Mouse (Mus musculus) adrenal gland, adult 18-20 months (tissue): ENCODE results near the gene Adamtsl5. TPM values are rescaled to one million over a fixed set of nuclear protein-coding genes. Genes with fewer than 3 reads are reported as not detected.

Experiments
- DNase-seq, 2 experiments: peaks; one replicate each; pipeline ENCODE4 v3.0.0; 2021 to 2022; ENCODE audit warnings: low spot score in 2 of 2
- long read RNA-seq, 2 experiments: library from polyadenylated mRNA; stranded (forward); transcript quantifications; one replicate each; pipeline ENCODE4 v2.0.0; 2021
- total RNA-seq, 2 experiments: library from RNA; stranded (reverse); gene quantifications; 1 replicate in 1 of 2; 2 replicates in 1 of 2; pipeline ENCODE4 v1.2.3; 2021

Gene Adamtsl5
- 10 to 100 TPM in 1 of 2 experiments, 1 to 10 TPM in 1; 5.1 to 11.5 TPM for total RNA-seq
- long read RNA-seq, experiment 1, partial matches to known transcripts, result 0 of 10 reads
- long read RNA-seq, experiment 1, other reads (novel, unspliced or antisense), result 7 of 10 reads
- long read RNA-seq, experiment 2, partial matches to known transcripts, result 2 of 7 reads
- long read RNA-seq, experiment 2, other reads (novel, unspliced or antisense), result 5 of 7 reads

- peak; percentile 56 to 72 for DNase-seq
Measured at GRCm38 (mm10) chr10:80348244-80348781, at the start of gene Adamtsl5. Gene Adamtsl5 (minus strand): TSS chr10:80348412.

GRCm38 (mm10) chr10:80397524-80398173 is 49.4 kb upstream of the Adamtsl5 start:
- no peak for DNase-seq

- no peak for DNase-seq
Measured at GRCm38 (mm10) chr10:80396822-80397523, 48.8 kb upstream of the Adamtsl5 start.

DNA sequence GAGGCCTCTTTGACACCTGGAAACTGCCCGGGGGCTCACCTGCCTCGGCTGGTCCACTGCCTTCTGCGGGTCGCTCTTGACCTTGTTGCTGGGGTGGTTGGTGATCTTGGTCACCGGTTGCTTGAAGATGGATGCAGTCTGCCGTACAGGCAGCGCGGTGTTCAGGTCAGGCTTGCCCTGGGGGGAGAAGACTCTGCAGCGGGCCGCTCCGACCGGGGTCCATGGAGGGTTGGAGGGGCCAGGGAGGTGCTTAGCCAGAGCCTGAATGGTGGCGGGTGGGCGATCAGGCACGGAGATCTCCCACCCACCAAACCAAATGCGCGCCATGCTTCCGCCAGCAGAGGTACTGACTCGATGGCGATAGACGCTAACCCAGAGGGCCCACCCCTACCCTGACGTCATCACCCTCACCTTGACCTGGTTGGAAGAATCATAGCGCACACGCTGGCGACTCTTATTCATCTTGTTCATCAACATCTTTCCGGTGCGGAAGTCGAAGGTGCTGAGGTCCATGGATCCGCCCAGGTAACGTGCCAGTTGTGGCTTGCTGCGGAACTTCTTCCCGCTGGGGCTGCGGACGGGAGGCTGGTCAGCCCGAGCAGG is 46.9 kb upstream of the Adamtsl5 start:
- no peak for DNase-seq

- DNase-seq, result no peak
Measured at GRCm38 (mm10) chr10:80392687-80393086, 44.5 kb upstream of the Adamtsl5 start.

DNA sequence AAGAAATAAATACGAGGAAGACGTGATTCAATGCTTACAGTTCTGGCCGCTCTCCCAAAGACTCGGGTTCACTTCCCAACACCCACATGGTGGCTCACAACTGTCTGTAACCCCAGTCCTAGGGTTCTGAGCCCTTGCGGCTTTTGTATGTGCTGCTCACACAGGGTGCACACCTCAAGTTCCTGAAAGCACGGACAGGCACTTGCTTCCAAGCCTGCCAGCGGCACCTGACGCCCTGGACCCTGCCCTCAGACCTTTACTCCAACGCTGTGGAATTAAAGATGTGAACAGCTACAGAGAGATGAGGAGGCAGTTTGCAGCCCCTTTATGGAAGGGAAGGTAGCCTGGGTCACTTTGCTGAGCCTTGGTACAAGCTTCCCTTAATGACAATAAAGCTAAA is 42.5 kb upstream of the Adamtsl5 start:
- DNase-seq, result no peak

DNA sequence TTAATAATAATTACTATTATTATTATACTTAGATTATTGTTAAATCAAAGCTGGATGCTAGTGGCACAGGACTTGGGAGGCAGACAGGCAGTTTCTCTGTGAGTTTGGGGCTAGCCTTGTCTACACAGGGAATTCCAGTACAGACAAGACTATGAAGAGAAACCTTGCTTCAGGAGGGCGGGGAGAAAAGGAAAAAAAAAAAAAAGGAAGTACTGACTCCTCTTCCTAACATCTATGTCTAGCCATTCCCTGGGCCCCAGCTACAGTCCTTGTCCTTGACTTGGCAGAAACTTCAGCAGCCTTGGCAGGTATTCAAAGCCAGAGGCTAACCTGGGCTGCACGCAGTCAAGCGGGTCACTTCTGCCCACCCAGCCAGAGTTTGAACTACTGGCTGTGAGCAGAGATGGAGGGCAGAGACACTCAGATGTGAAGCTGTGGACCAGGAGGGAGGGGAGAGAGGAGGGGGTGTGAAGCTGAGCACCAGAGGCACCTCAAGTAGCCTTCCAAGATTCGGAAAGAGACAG is 41.0 kb upstream of the Adamtsl5 start:
- DNase-seq, result no peak

- DNase-seq, result no peak
Measured at GRCm38 (mm10) chr10:80388731-80389130, 40.5 kb upstream of the Adamtsl5 start.

GRCm38 (mm10) chr10:80387522-80387959 is 39.3 kb upstream of the Adamtsl5 start, which contains the start of gene Mex3d:
Gene Mex3d (minus strand): TSS chr10:80387659.
- DNase-seq, result peak; percentile 90 to 94

DNA sequence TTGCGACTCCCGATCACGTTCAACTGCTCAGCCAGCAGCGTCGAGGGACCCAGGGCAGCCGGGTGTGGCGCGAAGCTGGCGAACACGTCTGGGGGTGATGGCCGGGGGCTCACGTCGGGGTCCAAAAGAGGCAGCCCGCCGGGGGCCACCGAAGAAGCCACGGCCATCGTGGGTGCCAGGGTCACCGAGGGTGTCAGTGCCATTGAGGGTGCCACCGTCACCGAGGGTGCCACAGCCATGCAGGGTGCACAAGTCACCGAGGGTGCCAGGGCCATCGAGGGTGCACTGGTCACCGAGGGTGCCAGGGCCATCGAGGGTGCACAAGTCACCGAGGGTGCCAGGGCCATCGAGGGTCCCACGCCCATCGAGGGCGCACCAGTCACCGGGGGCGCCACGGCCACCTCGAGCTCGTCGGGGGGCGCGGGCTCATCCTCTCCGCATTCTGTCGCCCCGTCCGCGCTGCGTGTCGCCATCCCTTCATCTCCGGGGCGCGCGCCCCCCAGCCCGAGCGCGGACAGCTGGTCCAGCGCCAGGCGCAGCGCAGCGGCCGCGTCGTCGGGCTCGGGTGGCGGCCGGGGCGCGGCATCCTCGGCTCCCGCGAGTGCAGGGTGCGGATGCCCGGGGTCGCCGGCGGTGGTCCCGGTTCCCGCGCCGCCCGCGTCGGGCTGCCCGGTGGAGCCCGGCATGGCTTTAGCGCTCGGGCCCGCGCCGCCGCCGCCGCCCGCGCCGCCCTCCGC is 38.7 kb upstream of the Adamtsl5 start:
- DNase-seq, result peak in 1 of 2 experiments; percentile 51

DNA sequence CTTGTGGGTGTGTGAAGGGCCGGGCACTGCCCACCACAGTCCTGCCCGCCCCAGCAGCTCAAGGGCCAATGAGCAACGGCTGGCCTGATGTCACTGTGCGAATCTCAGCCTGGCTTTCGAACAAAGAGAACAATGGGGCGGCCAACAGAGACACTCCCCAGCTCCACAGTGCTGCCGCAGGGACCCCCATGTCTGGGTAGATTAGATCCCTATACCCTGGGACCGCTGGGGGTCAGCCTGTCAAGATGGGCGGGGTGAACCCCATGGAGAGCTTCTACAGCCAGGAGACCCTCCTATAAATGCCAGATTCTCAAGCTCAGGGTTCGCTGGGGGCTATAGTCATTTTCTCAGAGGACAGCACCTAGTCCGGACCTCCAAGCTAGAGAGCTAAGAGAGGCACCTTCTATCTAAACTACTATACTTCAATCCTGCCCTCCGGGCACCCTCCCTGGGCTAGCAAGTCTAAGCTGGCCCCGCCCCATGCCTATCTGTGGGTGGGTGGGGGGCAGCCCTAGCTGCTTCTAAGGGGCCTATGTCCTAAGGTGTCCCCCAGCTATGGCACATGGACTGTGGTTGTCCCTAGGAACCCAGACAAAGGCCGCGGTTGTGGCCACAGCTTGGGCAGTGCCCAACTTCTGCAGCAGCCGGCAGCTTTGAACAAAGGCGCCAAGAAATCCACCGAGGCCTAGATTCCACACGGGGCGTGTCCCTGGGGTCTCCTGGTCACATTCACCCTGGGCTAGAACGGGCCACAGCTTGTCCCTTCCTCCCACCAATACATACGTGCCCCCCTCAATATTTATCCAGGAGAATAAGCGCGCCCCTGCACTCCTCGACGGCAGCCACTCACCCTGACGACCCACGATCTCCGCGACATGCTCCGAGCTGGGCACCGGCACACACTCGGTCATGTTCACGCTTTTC is 37.9 kb upstream of the Adamtsl5 start:
- DNase-seq, result no peak

GRCm38 (mm10) chr10:80385310-80385709 is 37.1 kb upstream of the Adamtsl5 start:
- DNase-seq, result peak in 1 of 2 experiments; percentile 36

DNA sequence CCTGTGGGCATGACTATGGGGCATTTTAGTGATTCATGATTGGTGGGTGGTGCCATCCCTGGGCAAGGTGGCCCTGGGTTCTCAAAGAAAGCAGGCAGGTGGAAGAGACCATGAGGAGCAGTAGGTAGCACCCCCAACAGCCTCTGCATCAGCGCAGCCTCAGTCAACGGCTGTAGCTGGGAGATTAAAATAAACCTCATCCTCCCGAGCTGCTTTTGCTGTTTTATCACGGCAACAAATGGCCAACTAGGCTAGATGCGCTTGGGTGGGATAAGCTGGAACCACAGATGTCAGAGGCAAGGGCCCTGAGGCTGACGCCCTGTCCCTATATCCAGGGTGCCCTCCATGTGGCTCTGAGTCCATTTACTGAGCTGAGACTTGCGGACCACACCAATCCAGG is 36.5 kb upstream of the Adamtsl5 start:
- no peak for DNase-seq

DNA sequence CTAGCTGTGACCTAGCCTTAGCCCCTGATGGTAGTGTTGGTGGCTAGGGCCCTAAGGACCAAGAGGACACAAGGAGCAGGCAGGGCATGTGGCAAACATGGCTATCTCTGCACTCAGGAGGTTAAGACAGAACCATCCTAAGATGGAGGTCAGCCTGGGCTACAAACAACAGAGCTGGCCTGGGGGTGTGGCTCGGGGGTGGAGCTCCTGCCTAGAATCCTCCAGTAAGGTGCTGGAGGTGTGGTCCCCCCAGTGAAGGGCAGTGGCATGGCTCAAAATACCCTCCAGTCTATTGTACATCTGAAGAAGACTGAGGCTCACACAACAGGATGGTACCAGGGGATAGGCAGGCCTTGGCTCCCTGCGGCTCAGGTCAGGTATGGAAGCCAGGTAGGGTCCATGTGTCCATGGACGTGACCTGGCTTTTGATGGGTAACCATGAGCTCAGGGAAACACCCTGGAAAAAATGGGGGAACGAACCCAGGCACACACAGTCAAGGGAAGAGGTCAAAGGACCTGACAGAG is 36.0 kb upstream of the Adamtsl5 start:
- no peak for DNase-seq

DNA sequence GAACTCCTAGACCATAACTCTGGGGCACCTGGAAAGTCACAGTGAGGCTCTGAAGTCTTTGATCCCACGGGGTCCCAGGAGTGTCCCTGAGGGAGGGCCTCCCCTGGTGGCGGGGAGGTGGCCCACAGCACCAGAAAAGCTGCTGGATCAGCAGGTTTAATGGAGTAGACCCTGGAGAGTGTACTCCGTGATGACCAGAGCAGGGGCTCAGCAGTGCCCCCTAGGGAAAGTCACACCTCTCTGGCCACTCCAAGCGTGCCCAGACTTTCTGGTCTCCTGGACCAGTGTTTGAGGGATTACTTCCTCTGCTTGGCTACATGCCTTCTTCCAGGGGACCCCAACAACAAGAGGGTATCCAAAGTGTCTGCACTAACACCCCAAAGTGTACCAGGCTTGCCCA is 35.2 kb upstream of the Adamtsl5 start:
- peak in 1 of 2 experiments; percentile 41 for DNase-seq

DNA sequence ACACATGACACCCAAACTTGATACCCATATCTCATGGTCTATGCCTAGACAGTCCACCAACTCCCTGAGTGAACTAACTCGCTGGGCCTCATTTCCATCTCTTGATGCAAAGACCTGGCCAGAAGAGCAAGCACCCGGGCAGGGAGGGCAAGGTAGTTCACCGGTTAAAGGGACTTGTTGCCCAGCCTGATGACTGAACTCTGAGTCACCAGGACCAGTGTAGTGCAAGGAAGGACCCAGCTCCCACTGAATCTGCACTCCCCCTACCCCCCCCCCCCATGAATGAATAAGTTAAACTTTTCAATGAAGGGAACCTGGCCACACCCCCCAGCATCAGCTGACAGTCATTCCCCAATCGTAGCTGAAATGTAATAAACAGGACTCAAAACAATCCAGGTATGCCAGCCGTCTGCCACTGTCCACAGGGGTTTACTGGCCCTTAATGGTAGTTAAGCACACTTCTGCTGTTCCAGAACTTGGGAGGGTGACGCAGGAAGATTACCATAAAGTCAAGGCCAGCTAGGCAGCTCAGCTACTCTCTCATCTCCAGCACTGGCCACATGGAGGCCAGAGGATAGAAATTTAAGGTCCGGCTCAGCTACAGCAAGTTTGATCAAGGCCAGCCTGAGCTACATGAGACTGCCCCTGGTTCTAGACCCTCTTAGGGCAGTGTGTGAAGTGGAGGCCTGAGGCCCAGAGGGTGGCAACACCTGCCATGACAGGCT is 34.6 kb upstream of the Adamtsl5 start:
- DNase-seq, result no peak

DNA sequence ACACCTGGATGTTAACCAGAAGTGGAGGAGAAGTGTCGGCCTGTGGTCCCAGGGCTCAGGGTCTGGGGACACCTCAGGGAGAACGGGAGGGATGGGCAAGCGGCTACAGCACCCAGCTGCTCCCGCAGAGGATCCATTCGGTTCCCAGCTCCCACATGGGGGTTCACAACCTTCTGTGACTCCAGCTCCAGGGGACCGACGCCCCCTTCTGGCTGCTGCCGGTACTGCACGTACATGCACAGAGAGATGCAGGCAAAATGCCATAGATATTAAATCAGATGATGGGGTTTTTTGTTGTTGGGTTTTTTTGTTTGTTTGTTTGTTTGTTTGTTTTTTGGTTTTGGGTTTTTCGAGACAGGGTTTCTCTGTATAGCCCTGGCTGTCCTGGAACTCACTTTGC is 29.5 kb upstream of the Adamtsl5 start:
- DNase-seq, result peak in 1 of 2 experiments; percentile 52

DNA sequence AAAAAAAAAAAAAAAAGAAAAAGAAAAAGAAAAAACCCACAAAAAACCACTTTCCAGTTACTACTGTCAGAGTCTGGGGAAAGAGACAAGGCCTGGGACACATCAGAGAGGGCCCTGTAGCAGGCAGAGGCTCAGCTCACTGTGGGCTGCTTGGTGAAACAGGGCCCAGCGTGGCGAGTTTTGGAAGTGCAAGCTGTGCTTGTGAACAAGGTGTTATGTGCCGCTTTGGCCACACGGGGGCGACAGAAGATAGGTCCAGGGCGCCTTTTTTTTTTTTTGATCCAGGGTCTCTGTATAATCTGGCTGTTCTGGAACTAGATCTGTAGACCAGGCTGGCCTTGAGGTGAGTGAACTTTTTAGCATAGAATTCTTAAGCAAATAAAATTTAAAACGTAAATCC is 27.9 kb upstream of the Adamtsl5 start:
- peak; percentile 90 to 92 for DNase-seq
